Mouse (Mus musculus): Measurements from ENCODE around the gene Rab10.
A peak's percentile ranks its signal among the peaks of the same experiment; 100 is the strongest.
"Not testable (repeated sequence)": the region's sequence is repeated elsewhere in the genome, so short reads cannot be mapped to it uniquely, and the experiment has no call there.

Rab10 gene

GRCm38 (mm10) chr12:3309391-3310320 lies at the start of gene Rab10:
Rab10 (minus strand) TSS chr12:3309969.
- DNase-seq, result peak; percentile 99 to 100

- peak; percentile 79 to 88 for DNase-seq
Measured at GRCm38 (mm10) chr12:3359302-3359701, 49.5 kb upstream of the Rab10 start.

- no peak for DNase-seq
Measured at GRCm38 (mm10) chr12:3356824-3357223, 47.1 kb upstream of the Rab10 start.

- no peak for DNase-seq
Measured at GRCm38 (mm10) chr12:3355068-3355467, 45.3 kb upstream of the Rab10 start.

GRCm38 (mm10) chr12:3352216-3352615 lies 42.4 kb upstream of the Rab10 start:
- DNase-seq, result no peak

- DNase-seq, result no peak
Measured at GRCm38 (mm10) chr12:3350136-3350535, 40.4 kb upstream of the Rab10 start.

- DNase-seq, result no peak
Measured at GRCm38 (mm10) chr12:3349387-3349786, 39.6 kb upstream of the Rab10 start.

- DNase-seq, result no peak
Measured at GRCm38 (mm10) chr12:3347682-3348081, 37.9 kb upstream of the Rab10 start.

- no peak for DNase-seq
Measured at GRCm38 (mm10) chr12:3345038-3345437, 35.3 kb upstream of the Rab10 start.

GRCm38 (mm10) chr12:3344155-3344554 lies 34.4 kb upstream of the Rab10 start:
- DNase-seq, result no peak

- DNase-seq, result no peak
Measured at GRCm38 (mm10) chr12:3338931-3339330, 29.2 kb upstream of the Rab10 start.

- no peak for DNase-seq
Measured at GRCm38 (mm10) chr12:3329677-3330076, 19.9 kb upstream of the Rab10 start.

- no peak for DNase-seq
Measured at GRCm38 (mm10) chr12:3325232-3325631, 15.5 kb upstream of the Rab10 start.

GRCm38 (mm10) chr12:3323241-3323640 lies 13.5 kb upstream of the Rab10 start:
- DNase-seq, result peak; percentile 20 to 44

GRCm38 (mm10) chr12:3319377-3319776 lies 9.6 kb upstream of the Rab10 start:
- DNase-seq, result no peak

- no peak for DNase-seq
Measured at GRCm38 (mm10) chr12:3316937-3317336, 7.2 kb upstream of the Rab10 start.

- no peak for DNase-seq
Measured at GRCm38 (mm10) chr12:3316083-3316482, 6.3 kb upstream of the Rab10 start.

- no peak for DNase-seq
Measured at GRCm38 (mm10) chr12:3312886-3313285, 3.1 kb upstream of the Rab10 start.

- no peak for DNase-seq
Measured at GRCm38 (mm10) chr12:3310321-3310692, 538 bp upstream of the Rab10 start.

- no peak for DNase-seq
Measured at GRCm38 (mm10) chr12:3308541-3309241, 1.1 kb downstream of the Rab10 start.

GRCm38 (mm10) chr12:3307587-3307986 lies 2.2 kb downstream of the Rab10 start:
- no peak for DNase-seq

GRCm38 (mm10) chr12:3305238-3305637 lies 4.5 kb downstream of the Rab10 start:
- no peak for DNase-seq

- not testable (repeated sequence) for DNase-seq
Measured at GRCm38 (mm10) chr12:3297622-3298021, 12.1 kb downstream of the Rab10 start.

- DNase-seq, result no peak
Measured at GRCm38 (mm10) chr12:3296056-3296455, 13.7 kb downstream of the Rab10 start.
